Mouse (Mus musculus): Measurements from ENCODE around the gene Gimap9. TPM values are rescaled to one million over a fixed set of nuclear protein-coding genes. Genes with fewer than 3 reads are reported as not detected.

The Gimap9 gene
- polyA plus RNA-seq, 1 experiment from 2014 or later: 3.3 TPM

DNA sequence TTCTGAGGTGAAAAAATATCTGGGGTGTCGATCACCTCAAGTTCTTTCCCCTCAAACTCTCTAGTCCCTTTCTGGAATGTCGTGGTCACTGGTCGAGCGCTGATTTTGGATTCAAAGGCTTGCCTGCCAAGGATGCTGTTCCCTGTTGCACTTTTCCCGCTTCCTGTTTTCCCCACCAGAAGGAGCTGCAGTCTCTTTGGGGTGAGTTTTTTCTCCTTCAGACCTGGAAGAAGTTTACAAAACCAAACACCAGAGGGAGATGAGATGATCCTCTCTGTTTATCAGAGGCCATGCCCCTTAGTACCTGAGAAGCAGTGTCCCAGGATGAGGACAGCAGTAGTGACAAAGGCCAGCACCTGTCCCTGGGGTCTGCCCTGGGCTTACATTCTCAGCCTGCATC is 26.7 kb downstream of the Gimap9 start:
- H3K9me3 ChIP-seq (ENCODE audit: control insufficient read depth, low read length): no peaks in the 10 kb centered on the region
- no peak overlapping the region for H3K4me2 ChIP-seq (ENCODE audit: low read depth, low read length, severe bottlenecking)
- no peaks in the 10 kb centered on the region for H3K36me3 ChIP-seq (ENCODE audit: control insufficient read depth, insufficient read depth, low read length)
- DNase-seq (ENCODE audit: low spot score) (no peak), ATAC-seq (replicated peaks; ENCODE audit: low FRiP score) (no peak)
- WGBS: 73% methylated on average over 5 of the region's 5 CpGs
- no peak overlapping the region for H3K4me3 ChIP-seq (ENCODE audit: low read depth, low read length)
- no peak overlapping the region for H3K27ac ChIP-seq (ENCODE audit: low read depth, low read length)
- H3K27me3 ChIP-seq (ENCODE audit: control insufficient read depth, insufficient read depth, low read length): no peaks in the 10 kb centered on the region
- no peaks in the 10 kb centered on the region for H3K4me1 ChIP-seq (replicated peaks; ENCODE audit: control insufficient read depth, insufficient read depth, low read length)
- no peak overlapping the region for H3K9ac ChIP-seq (ENCODE audit: low read length)

GRCm38 (mm10) chr6:48704146-48704545 is 28.2 kb downstream of the Gimap9 start:
- no peak for DNase-seq (ENCODE audit: low spot score)
- Histone ChIP-seq H3K4me3 (ENCODE audit: low read depth, low read length) (no peak overlapping the region), H3K4me2 (ENCODE audit: low read depth, low read length, severe bottlenecking) (no peak overlapping the region), H3K4me1 (replicated peaks; ENCODE audit: control insufficient read depth, insufficient read depth, low read length) (no peaks in the 10 kb centered on the region), H3K9ac (ENCODE audit: low read length) (no peak overlapping the region), H3K27ac (ENCODE audit: low read depth, low read length) (no peak overlapping the region), H3K27me3 (ENCODE audit: control insufficient read depth, insufficient read depth, low read length) (no peaks in the 10 kb centered on the region), H3K36me3 (ENCODE audit: control insufficient read depth, insufficient read depth, low read length) (no peaks in the 10 kb centered on the region), H3K9me3 (ENCODE audit: control insufficient read depth, low read length) (no peaks in the 10 kb centered on the region)
- no peak for ATAC-seq (replicated peaks; ENCODE audit: low FRiP score)

DNA sequence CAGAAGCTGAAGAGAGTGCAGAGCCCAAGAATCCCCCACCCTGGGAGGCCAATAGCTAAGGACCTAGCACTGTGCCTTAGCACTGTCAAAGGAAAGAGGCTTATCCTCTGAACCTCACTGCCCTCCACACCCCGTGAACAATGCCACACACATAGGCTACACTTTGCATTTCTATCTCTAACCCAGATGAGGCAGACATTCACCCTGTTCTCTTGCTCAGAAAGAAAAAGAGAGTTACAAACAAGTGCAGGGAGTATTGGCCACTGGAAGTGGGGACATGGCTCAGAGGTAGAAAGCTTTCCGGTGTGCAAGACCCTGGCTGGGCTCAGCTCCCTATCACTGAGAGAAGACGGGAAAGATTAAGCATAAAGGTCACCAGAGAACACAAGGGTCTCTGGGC is 30.2 kb downstream of the Gimap9 start:
- DNase-seq (ENCODE audit: low spot score): no peak
- Histone ChIP-seq H3K4me2 (ENCODE audit: low read depth, low read length, severe bottlenecking) (no peak overlapping the region), H3K27me3 (ENCODE audit: control insufficient read depth, insufficient read depth, low read length) (no peaks in the 10 kb centered on the region), H3K9me3 (ENCODE audit: control insufficient read depth, low read length) (no peaks in the 10 kb centered on the region), H3K36me3 (ENCODE audit: control insufficient read depth, insufficient read depth, low read length) (no peaks in the 10 kb centered on the region), H3K4me1 (replicated peaks; ENCODE audit: control insufficient read depth, insufficient read depth, low read length) (no peaks in the 10 kb centered on the region), H3K4me3 (ENCODE audit: low read depth, low read length) (no peak overlapping the region), H3K9ac (ENCODE audit: low read length) (no peak overlapping the region), H3K27ac (ENCODE audit: low read depth, low read length) (no peak overlapping the region)
- ATAC-seq (replicated peaks; ENCODE audit: low FRiP score): no peak
- 49% methylated on average over 3 of the region's 3 CpGs for WGBS

- H3K9ac ChIP-seq (ENCODE audit: low read length): no peak within 1 kb of the TSS
- H3K9me3 ChIP-seq (ENCODE audit: control insufficient read depth, low read length): no peaks in the 10 kb centered on the region
- H3K27me3 ChIP-seq (ENCODE audit: control insufficient read depth, insufficient read depth, low read length): no peaks in the 10 kb centered on the region
- no peaks in the 10 kb centered on the region for H3K36me3 ChIP-seq (ENCODE audit: control insufficient read depth, insufficient read depth, low read length)
- H3K4me1 ChIP-seq (replicated peaks; ENCODE audit: control insufficient read depth, insufficient read depth, low read length): no peaks in the 10 kb centered on the region
- 52% methylated on average over 2 of the region's 2 CpGs for WGBS
- DNase-seq (ENCODE audit: low spot score) (no peak), ATAC-seq (replicated peaks; ENCODE audit: low FRiP score) (no peak)
- H3K4me3 ChIP-seq (ENCODE audit: low read depth, low read length): no peak within 1 kb of the TSS
- H3K4me2 ChIP-seq (ENCODE audit: low read depth, low read length, severe bottlenecking): no peak within 1 kb of the TSS
- H3K27ac ChIP-seq (ENCODE audit: low read depth, low read length): no peak within 1 kb of the TSS
Measured at GRCm38 (mm10) chr6:48718455-48718854, 42.5 kb downstream of the Gimap9 start, which contains the start of the genes Gm28053 and Gimap7. Gene Gm28053, plus strand, starts transcription at chr6:48718607. Gene Gimap7, plus strand, starts transcription at chr6:48718621.

GRCm38 (mm10) chr6:48720326-48720725 is 44.4 kb downstream of the Gimap9 start:
- no peaks in the 10 kb centered on the region for H3K36me3 ChIP-seq (ENCODE audit: control insufficient read depth, insufficient read depth, low read length)
- no peaks in the 10 kb centered on the region for H3K27me3 ChIP-seq (ENCODE audit: control insufficient read depth, insufficient read depth, low read length)
- H3K9ac ChIP-seq (ENCODE audit: low read length): no peak overlapping the region
- H3K4me3 ChIP-seq (ENCODE audit: low read depth, low read length): no peak overlapping the region
- no peaks in the 10 kb centered on the region for H3K4me1 ChIP-seq (replicated peaks; ENCODE audit: control insufficient read depth, insufficient read depth, low read length)
- WGBS: 85% methylated on average over 4 of the region's 4 CpGs
- ATAC-seq (replicated peaks; ENCODE audit: low FRiP score) (no peak), DNase-seq (ENCODE audit: low spot score) (no peak)
- no peaks in the 10 kb centered on the region for H3K9me3 ChIP-seq (ENCODE audit: control insufficient read depth, low read length)
- H3K4me2 ChIP-seq (ENCODE audit: low read depth, low read length, severe bottlenecking): no peak overlapping the region
- no peak overlapping the region for H3K27ac ChIP-seq (ENCODE audit: low read depth, low read length)

- no peaks in the 10 kb centered on the region for H3K9me3 ChIP-seq (ENCODE audit: control insufficient read depth, low read length)
- no peaks in the 10 kb centered on the region for H3K36me3 ChIP-seq (ENCODE audit: control insufficient read depth, insufficient read depth, low read length)
- no peak overlapping the region for H3K4me3 ChIP-seq (ENCODE audit: low read depth, low read length)
- DNase-seq (ENCODE audit: low spot score): no peak
- WGBS: 91% methylated on average over 8 of the region's 8 CpGs
- no peaks in the 10 kb centered on the region for H3K27me3 ChIP-seq (ENCODE audit: control insufficient read depth, insufficient read depth, low read length)
- H3K27ac ChIP-seq (ENCODE audit: low read depth, low read length): no peak overlapping the region
- no peak overlapping the region for H3K9ac ChIP-seq (ENCODE audit: low read length)
- no peaks in the 10 kb centered on the region for H3K4me1 ChIP-seq (replicated peaks; ENCODE audit: control insufficient read depth, insufficient read depth, low read length)
- ATAC-seq (replicated peaks; ENCODE audit: low FRiP score): no peak
- H3K4me2 ChIP-seq (ENCODE audit: low read depth, low read length, severe bottlenecking): no peak overlapping the region
Measured at GRCm38 (mm10) chr6:48723468-48723867, 47.5 kb downstream of the Gimap9 start.

DNA sequence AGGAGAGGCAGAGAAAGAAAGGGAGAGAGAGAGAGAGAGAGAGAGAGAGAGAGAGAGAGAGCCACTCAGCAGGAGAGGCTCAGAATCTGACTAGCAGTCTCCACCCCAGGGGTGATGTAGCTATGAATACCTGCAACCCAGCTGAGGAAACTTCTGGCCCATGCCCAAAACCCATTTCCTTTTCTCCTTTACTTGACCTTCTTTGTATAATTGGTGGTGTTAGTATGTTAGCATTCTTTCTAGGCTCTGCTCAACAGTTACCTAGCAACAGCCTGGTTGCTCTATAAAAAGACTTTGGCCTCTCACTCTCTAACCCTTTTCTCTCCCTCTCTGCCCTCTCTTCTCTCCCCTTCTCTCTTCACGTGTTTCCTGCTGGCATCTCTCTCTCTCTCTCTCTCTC is 49.5 kb downstream of the Gimap9 start:
- DNase-seq (ENCODE audit: low spot score): no peak
- no peak overlapping the region for H3K4me2 ChIP-seq (ENCODE audit: low read depth, low read length, severe bottlenecking)
- no peaks in the 10 kb centered on the region for H3K4me1 ChIP-seq (replicated peaks; ENCODE audit: control insufficient read depth, insufficient read depth, low read length)
- 0 out of 2 replicates have a peak, but pooled peaks have one; percentile 18 for ATAC-seq (replicated peaks; ENCODE audit: low FRiP score)
- no peaks in the 10 kb centered on the region for H3K9me3 ChIP-seq (ENCODE audit: control insufficient read depth, low read length)
- WGBS: 0% methylated on average over 1 of the region's 1 CpGs
- no peak overlapping the region for H3K4me3 ChIP-seq (ENCODE audit: low read depth, low read length)
- no peak overlapping the region for H3K9ac ChIP-seq (ENCODE audit: low read length)
- no peak overlapping the region for H3K27ac ChIP-seq (ENCODE audit: low read depth, low read length)
- H3K36me3 ChIP-seq (ENCODE audit: control insufficient read depth, insufficient read depth, low read length): no peaks in the 10 kb centered on the region
- H3K27me3 ChIP-seq (ENCODE audit: control insufficient read depth, insufficient read depth, low read length): no peaks in the 10 kb centered on the region

DNA sequence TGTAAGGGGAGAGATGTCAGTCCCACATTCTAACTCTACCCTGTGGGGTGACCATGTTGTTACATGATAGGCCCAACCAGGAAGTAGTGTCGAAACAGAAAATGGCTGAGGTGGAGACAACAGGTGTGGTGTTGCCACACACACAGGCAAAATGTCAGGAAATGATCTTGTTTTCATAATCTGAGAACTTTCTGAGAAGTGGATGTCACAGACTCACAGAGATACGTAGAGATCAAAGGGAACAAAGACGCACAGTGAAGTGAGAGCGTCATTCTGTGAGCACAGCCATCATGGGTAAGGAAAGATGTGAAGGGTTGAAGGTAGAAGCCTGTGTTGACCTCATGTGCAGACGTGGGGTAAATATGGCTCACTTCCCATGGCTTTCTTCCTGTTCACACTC is 51.8 kb downstream of the Gimap9 start:
- Histone ChIP-seq H3K4me3 (ENCODE audit: low read depth, low read length) (no peak overlapping the region), H3K9me3 (ENCODE audit: control insufficient read depth, low read length) (no peaks in the 10 kb centered on the region), H3K27me3 (ENCODE audit: control insufficient read depth, insufficient read depth, low read length) (no peaks in the 10 kb centered on the region), H3K4me1 (replicated peaks; ENCODE audit: control insufficient read depth, insufficient read depth, low read length) (no peaks in the 10 kb centered on the region), H3K27ac (ENCODE audit: low read depth, low read length) (no peak overlapping the region), H3K36me3 (ENCODE audit: control insufficient read depth, insufficient read depth, low read length) (no peaks in the 10 kb centered on the region), H3K9ac (ENCODE audit: low read length) (no peak overlapping the region), H3K4me2 (ENCODE audit: low read depth, low read length, severe bottlenecking) (no peak overlapping the region)
- ATAC-seq (replicated peaks; ENCODE audit: low FRiP score): no peak
- DNase-seq (ENCODE audit: low spot score): no peak
- 92% methylated on average over 5 of the region's 5 CpGs for WGBS

Measured in forebrain, embryonic 11.5 days (tissue).